Mouse (Mus musculus) heart, postnatal 0 days (tissue): ENCODE results near the gene Grasp. TPM values are rescaled to one million over a fixed set of nuclear protein-coding genes. Genes with fewer than 3 reads are reported as not detected.

Experiments used
- ATAC-seq: fragments of 200-750 bp; cut with Nextera tagmentation; 2 replicates; pipeline ENCODE4 v1.8.0; 2017; ENCODE audit warnings: low read depth, moderate number of reproducible peaks, moderate library complexity; ENCODE audit not compliant: insufficient read depth
- DNase-seq: peaks from one replicate; pipeline ENCODE4 v3.0.0-alpha.2; 2016; ENCODE audit warnings: low spot score
- H3K27ac ChIP-seq: fragments of 300-500 bp; sonication (generic); 2 replicates; pipeline ENCODE4 v1.5.1; 2014; ENCODE audit warnings: low read depth, mild to moderate bottlenecking
- H3K27me3 ChIP-seq: fragments of 300-500 bp; sonication (generic); 2 replicates; pipeline ENCODE4 v1.6.1; 2014; ENCODE audit warnings: low read length, mixed read lengths; ENCODE audit not compliant: control insufficient read depth, insufficient read depth
- H3K36me3 ChIP-seq: fragments of 300-500 bp; sonication (generic); replicated peaks from 2 replicates; pipeline ENCODE4 v1.6.1; 2014; ENCODE audit warnings: low read length, mixed read lengths; ENCODE audit not compliant: control insufficient read depth, insufficient read depth
- H3K4me1 ChIP-seq: fragments of 300-500 bp; sonication (generic); 2 replicates; pipeline ENCODE4 v1.6.1; 2014; ENCODE audit warnings: antibody characterized with exemption; ENCODE audit not compliant: control insufficient read depth, insufficient read depth
- H3K4me2 ChIP-seq: fragments of 300-500 bp; sonication (generic); 2 replicates; pipeline ENCODE4 v1.6.1; 2014; ENCODE audit warnings: low read depth, mild to moderate bottlenecking, low read length, moderate library complexity
- H3K4me3 ChIP-seq: fragments of 300-500 bp; sonication (generic); 2 replicates; pipeline ENCODE4 v1.5.1; 2014; ENCODE audit warnings: low read depth, low read length
- H3K9ac ChIP-seq: fragments of 300-500 bp; sonication (generic); replicated peaks from 2 replicates; pipeline ENCODE4 v1.6.1; 2014; ENCODE audit warnings: low read depth, low read length, mixed read lengths
- H3K9me3 ChIP-seq: fragments of 300-500 bp; sonication (generic); replicated peaks from 2 replicates; pipeline ENCODE4 v1.6.1; 2016; ENCODE audit warnings: low read length; ENCODE audit not compliant: control insufficient read depth
- CTCF ChIP-seq: IDR thresholded peaks from 2 replicates; pipeline ENCODE4 v1.5.1; 2016; ENCODE audit warnings: antibody characterized with exemption, control low read depth, low read depth
- EP300 ChIP-seq: IDR thresholded peaks from 2 replicates; pipeline ENCODE4 v1.6.1; 2016; ENCODE audit warnings: antibody characterized with exemption, low read depth
- WGBS: fragments of 180-500 bp; shearing (Covaris S2); extraction: QIAGEN DNeasy Blood & Tissue Kit; methylation state at CpG from one replicate; pipeline ENCODE4 v1.1.7; 2014; 5-methylcytosine and 5-hydroxymethylcytosine counted together
- polyA plus RNA-seq: library from polyadenylated mRNA; unstranded; fragments of >200 nt; fragmentation: Nextera tagmentation; extraction: Ambion mirVana; gene quantifications from 2 replicates; pipeline ENCODE4 v1.2.1, GENCODE M21; 2015
- total RNA-seq: library from RNA; depleted of rRNA; stranded (reverse); fragments of >200 nt; gene quantifications from 2 replicates; pipeline ENCODE4 v1.2.3, GENCODE M21; 2014; ENCODE audit warnings: low replicate concordance

Gene Grasp
- total and polyA plus RNA-seq, 2 experiments from 2014 or later, result 2.3 to 8.0 TPM

GRCm38 (mm10) chr15:101258420-101258819 lies 34.4 kb downstream of the Grasp start:
- WGBS, result 82% methylated on average over 11 of the region's 11 CpGs
- Histone ChIP-seq H3K9me3 (no peaks in the 10 kb centered on the region), H3K4me1 (peaks cover 59% of the 10 kb centered on the region), H3K4me3 (no peak overlapping the region), H3K27me3 (no peaks in the 10 kb centered on the region), H3K36me3 (no peaks in the 10 kb centered on the region), H3K4me2 (no peak overlapping the region), H3K27ac (no peak overlapping the region), H3K9ac (no peak overlapping the region)
- ATAC-seq, result no peak
- TF ChIP-seq CTCF (no peak), EP300 (no peak)
- DNase-seq, result no peak

- H3K36me3 ChIP-seq, result no peaks in the 10 kb centered on the region
- DNase-seq (no peak), ATAC-seq (no peak)
- H3K27ac ChIP-seq, result peak overlapping the region; percentile 93
- no peak overlapping the region for H3K9ac ChIP-seq
- no peak overlapping the region for H3K4me3 ChIP-seq
- H3K4me1 ChIP-seq, result peaks cover 52% of the 10 kb centered on the region
- H3K9me3 ChIP-seq, result no peaks in the 10 kb centered on the region
- TF ChIP-seq EP300 (no peak), CTCF (no peak)
- 64% methylated on average over 3 of the region's 3 CpGs for WGBS
- no peaks in the 10 kb centered on the region for H3K27me3 ChIP-seq
- 0 out of 2 replicates have a peak overlapping the region, but pooled peaks have one; percentile 58 for H3K4me2 ChIP-seq
Observed at GRCm38 (mm10) chr15:101259922-101260321, 35.9 kb downstream of the Grasp start.

GRCm38 (mm10) chr15:101260387-101260786 lies 36.4 kb downstream of the Grasp start:
- ATAC-seq (peak; percentile 85), DNase-seq (peak; percentile 83)
- WGBS, result 10% methylated on average over 10 of the region's 10 CpGs
- Histone ChIP-seq H3K36me3 (no peaks in the 10 kb centered on the region), H3K4me1 (peaks cover 51% of the 10 kb centered on the region), H3K27me3 (no peaks in the 10 kb centered on the region), H3K9ac (peak overlapping the region; percentile 52; the same call in 1 of the 2 replicates), H3K9me3 (no peaks in the 10 kb centered on the region), H3K27ac (peak overlapping the region; percentile 93), H3K4me2 (peak overlapping the region; percentile 58), H3K4me3 (no peak overlapping the region)
- TF ChIP-seq CTCF (no peak), EP300 (peak; percentile 96)

GRCm38 (mm10) chr15:101260874-101261622 lies 37.1 kb downstream of the Grasp start:
- Histone ChIP-seq H3K4me2 (peak overlapping the region; percentile 58), H3K4me3 (peak overlapping the region; percentile 27), H3K36me3 (no peaks in the 10 kb centered on the region), H3K4me1 (peaks cover 51% of the 10 kb centered on the region), H3K9ac (peak overlapping the region; percentile 52), H3K27ac (peak overlapping the region; percentile 93), H3K9me3 (no peaks in the 10 kb centered on the region), H3K27me3 (no peaks in the 10 kb centered on the region)
- WGBS, result 4% methylated on average over 13 of the region's 13 CpGs
- no peak for TF ChIP-seq CTCF
- peak; percentile 32; the same call in 1 of the 2 replicates for TF ChIP-seq EP300
- DNase-seq (peak; percentile 48), ATAC-seq (peak; percentile 4; the same call in 1 of the 2 replicates)

GRCm38 (mm10) chr15:101262502-101262901 lies 38.5 kb downstream of the Grasp start:
- Histone ChIP-seq H3K4me2 (no peak overlapping the region), H3K4me1 (peaks cover 46% of the 10 kb centered on the region), H3K36me3 (no peaks in the 10 kb centered on the region), H3K27ac (peak overlapping the region; percentile 93; the same call in 1 of the 2 replicates), H3K27me3 (no peaks in the 10 kb centered on the region), H3K9me3 (no peaks in the 10 kb centered on the region), H3K9ac (no peak overlapping the region), H3K4me3 (no peak overlapping the region)
- ATAC-seq (no peak), DNase-seq (no peak)
- WGBS, result 65% methylated on average over 5 of the region's 5 CpGs
- TF ChIP-seq CTCF, result no peak
- TF ChIP-seq EP300, result no peak
